Mouse (Mus musculus) adrenal gland, adult 8-10 months (tissue): ENCODE data around the gene Gm8693. TPM values are rescaled to one million over a fixed set of nuclear protein-coding genes. Genes with fewer than 3 reads are reported as not detected.
"Not testable (repeated sequence)": the region's sequence is repeated elsewhere in the genome, so short reads cannot be mapped to it uniquely, and the experiment has no call there.

Experiments
- DNase-seq: peaks from one replicate; pipeline ENCODE4 v3.0.0; 2022
- total RNA-seq, 4 experiments: library from RNA; stranded (reverse); gene quantifications; 2 replicates each; pipeline ENCODE4 v1.2.4; 2022

The Gm8693 gene
- total RNA-seq = not detected

DNA sequence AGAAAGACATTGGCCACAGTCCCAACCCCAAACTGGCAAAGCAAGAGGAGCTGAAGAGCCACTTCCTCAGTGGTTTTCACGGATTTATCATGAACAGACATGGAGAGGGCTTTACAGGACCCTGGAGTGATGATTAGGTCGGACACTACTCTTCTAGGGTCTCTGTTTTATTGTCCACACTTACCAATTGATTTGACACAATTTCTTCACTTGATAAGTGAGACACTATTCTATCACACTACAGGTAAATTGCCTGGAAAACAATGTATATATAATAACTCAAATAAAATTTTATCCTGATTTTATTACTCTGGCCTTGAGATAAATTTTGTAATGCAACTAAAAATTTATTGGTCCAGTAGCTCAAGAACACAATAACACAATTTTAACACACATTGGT is at the start of gene Gm8693:
Gene Gm8693, minus strand, starts transcription at position 101 of the 400 bp plus-strand sequence.
- DNase-seq = not testable (repeated sequence)

DNA sequence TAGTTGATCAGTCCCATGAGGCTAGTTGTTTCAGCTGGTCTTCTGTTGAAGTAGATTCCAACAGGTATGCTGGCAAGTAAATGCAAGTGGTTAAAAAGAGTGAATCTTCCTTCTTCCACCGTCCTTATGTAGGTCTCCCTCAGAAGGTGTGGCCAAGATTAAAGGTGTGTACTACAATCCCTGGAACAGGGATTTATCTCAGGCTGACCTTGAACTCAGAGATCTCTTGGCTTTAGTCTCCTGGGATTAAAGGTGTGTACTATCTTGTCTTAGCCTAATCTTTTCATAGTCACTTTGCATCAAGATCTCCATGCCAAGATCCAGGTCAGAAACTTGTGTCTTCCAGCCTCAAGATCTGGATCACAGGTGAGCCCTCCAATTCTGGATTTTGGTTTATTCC is 27.5 kb upstream of the Gm8693 start, which contains the start of gene Gm4567:
Gene Gm4567, minus strand, starts transcription at position 101 of the 400 bp plus-strand sequence.
- not testable (repeated sequence) for DNase-seq

DNA sequence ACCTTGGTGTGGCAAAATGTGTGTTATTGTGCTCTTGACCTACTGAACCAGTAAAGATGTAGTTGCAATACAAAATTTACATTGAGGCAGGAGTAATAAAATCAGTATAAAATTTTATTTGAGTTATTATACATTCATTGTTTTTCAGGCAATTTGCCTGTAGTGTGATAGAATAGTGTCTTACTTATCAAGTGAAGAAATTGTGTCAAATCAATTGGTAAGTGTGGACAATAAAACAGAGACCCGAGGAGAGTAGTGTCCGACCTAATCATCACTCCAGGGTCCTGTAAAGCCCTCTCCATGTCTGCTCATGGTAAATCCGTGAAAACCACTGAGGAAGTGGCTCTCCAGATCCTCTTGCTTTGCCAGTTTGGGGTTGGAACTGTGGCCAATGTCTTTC is 34.4 kb downstream of the Gm8693 start, which contains the start of gene Vmn1r155:
Gene Vmn1r155, plus strand, starts transcription at position 301 of the 400 bp plus-strand sequence.
- DNase-seq = not testable (repeated sequence)

Other genes starting within 250 kb of the Gm8693 start
- gene Gm10665, start 228.2 kb downstream of the Gm8693 start, total RNA-seq = not detected
- gene Vmn1r151, start 192.6 kb downstream of the Gm8693 start, total RNA-seq = not detected
- not detected for gene Vmn1r152, start 169.3 kb downstream of the Gm8693 start, total RNA-seq
- not detected for gene Gm8677, start 157.4 kb downstream of the Gm8693 start, total RNA-seq
- gene Gm4201, start 127.0 kb downstream of the Gm8693 start, total RNA-seq = not detected
- not detected for gene Gm4565, start 104.2 kb downstream of the Gm8693 start, total RNA-seq
- gene Vmn1r155, start 34.3 kb downstream of the Gm8693 start, total RNA-seq = not detected
- not detected for gene Gm4567, start 27.4 kb upstream of the Gm8693 start, total RNA-seq
- not detected for gene Vmn1r157, start 69.4 kb upstream of the Gm8693 start, total RNA-seq
- gene Vmn1r158, start 98.5 kb upstream of the Gm8693 start, total RNA-seq = not detected
- not detected for gene Vmn1r159, start 151.3 kb upstream of the Gm8693 start, total RNA-seq
- gene Vmn1r160, start 178.9 kb upstream of the Gm8693 start, total RNA-seq = not detected